Mouse (Mus musculus) heart, embryonic 15.5 days (tissue): ENCODE measurements around the gene Med23. TPM values are rescaled to one million over a fixed set of nuclear protein-coding genes. Genes with fewer than 3 reads are reported as not detected.

ENCODE experiments used
- ATAC-seq: fragments of 200-750 bp; cut with Nextera tagmentation; replicated peaks from 2 replicates; pipeline ENCODE4 v1.8.0; 2017; ENCODE audit warnings: low read depth, moderate TSS enrichment; ENCODE audit not compliant: insufficient number of reproducible peaks, insufficient read depth, low FRiP score
- H3K27ac ChIP-seq: fragments of 300-500 bp; sonication (generic); 2 replicates; pipeline ENCODE4 v1.5.1; 2015; ENCODE audit warnings: mild to moderate bottlenecking, inconsistent platforms
- H3K27me3 ChIP-seq: fragments of 300-500 bp; sonication (generic); 2 replicates; pipeline ENCODE4 v1.6.1; 2015; ENCODE audit warnings: inconsistent platforms
- H3K36me3 ChIP-seq: fragments of 300-500 bp; sonication (generic); 2 replicates; pipeline ENCODE4 v1.6.1; 2015; ENCODE audit warnings: mild to moderate bottlenecking, inconsistent platforms
- H3K4me1 ChIP-seq: fragments of 300-500 bp; sonication (generic); replicated peaks from 2 replicates; pipeline ENCODE4 v1.6.1; 2015; ENCODE audit warnings: inconsistent platforms
- H3K4me2 ChIP-seq: fragments of 300-500 bp; sonication (generic); 2 replicates; pipeline ENCODE4 v1.6.1; 2015; ENCODE audit warnings: inconsistent platforms, mild to moderate bottlenecking, moderate library complexity
- H3K4me3 ChIP-seq: fragments of 300-500 bp; sonication (generic); 2 replicates; pipeline ENCODE4 v1.5.1; 2015; ENCODE audit warnings: mild to moderate bottlenecking, inconsistent platforms
- H3K9ac ChIP-seq: fragments of 300-500 bp; sonication (generic); 2 replicates; pipeline ENCODE4 v1.6.1; 2015; ENCODE audit warnings: mild to moderate bottlenecking, inconsistent platforms
- H3K9me3 ChIP-seq: fragments of 300-500 bp; sonication (generic); replicated peaks from 2 replicates; pipeline ENCODE4 v1.6.1; 2016; ENCODE audit warnings: inconsistent platforms
- WGBS: fragments of 180-500 bp; shearing (Covaris S2); methylation state at CpG from one replicate; pipeline ENCODE4 v1.1.7; 2015; ENCODE audit warnings: mixed read lengths; 5-methylcytosine and 5-hydroxymethylcytosine counted together
- polyA plus RNA-seq: library from polyadenylated mRNA; unstranded; fragments of >200 nt; fragmentation: Nextera tagmentation; extraction: Ambion mirVana; gene quantifications from 2 replicates; pipeline ENCODE4 v1.2.1, GENCODE M21; 2015

Gene Med23
- polyA plus RNA-seq, 1 experiment from 2014 or later = 12.4 TPM

DNA sequence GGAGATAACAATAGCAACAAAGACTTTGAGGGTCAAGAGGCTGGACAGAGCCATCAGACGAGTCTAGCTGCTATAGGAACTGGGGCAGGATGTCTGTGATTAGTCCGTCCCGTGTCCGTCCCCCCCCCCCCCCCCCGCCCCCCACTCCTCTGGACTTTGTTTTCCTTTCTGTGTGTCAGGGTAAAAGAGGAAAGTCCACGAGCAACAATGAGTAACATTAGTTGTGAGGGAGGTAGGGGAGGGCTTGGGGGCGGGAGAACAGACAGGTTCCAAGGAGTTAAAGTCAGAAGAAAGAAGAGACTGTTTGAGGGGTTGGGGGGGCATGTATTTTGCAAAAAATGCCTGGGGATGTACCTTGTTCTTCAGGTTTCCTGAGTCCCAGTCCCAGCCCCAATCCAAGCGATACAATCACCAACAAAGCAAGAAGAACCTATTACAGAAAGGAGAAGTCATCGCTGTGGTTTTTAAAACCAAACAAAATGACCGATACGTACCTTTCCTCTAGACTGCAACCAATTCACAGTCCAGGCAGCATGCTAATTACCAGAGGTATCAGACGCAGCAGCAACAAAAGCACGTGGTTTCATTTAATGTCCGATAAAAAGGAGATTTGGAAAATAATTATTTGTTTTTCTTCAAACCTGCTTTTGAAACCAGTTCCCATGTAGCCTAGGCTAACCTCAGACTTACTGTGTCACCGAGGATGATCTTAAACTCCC is 38.2 kb upstream of the Med23 start:
- no peak overlapping the region for H3K27ac ChIP-seq
- ATAC-seq = no peak
- H3K36me3 ChIP-seq = no peaks in the 10 kb centered on the region
- H3K4me1 ChIP-seq = peaks cover 10% of the 10 kb centered on the region
- H3K9ac ChIP-seq = no peak overlapping the region
- WGBS = 51% methylated on average over 15 of the region's 15 CpGs
- no peaks in the 10 kb centered on the region for H3K27me3 ChIP-seq
- no peaks in the 10 kb centered on the region for H3K9me3 ChIP-seq
- no peak overlapping the region for H3K4me3 ChIP-seq
- H3K4me2 ChIP-seq = no peak overlapping the region

DNA sequence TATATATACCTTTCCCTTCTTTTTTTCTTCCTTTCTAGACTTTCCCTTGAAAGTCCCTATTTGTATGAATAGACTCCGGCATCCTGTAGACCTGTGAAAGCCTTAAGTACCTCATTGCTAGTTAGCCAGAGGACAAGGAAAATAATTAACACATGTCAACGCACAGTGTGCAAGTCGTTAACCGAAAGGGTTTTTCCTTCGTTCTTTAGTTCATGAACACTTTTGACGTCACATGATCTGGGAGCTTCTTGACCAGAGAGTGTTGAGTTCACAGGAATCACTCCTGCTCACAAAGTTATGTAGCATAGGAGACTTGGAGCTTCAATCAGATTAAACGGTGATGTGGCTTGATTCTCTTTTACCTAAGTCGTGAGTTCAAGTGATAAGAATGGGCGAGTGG is 37.5 kb upstream of the Med23 start:
- no peak overlapping the region for H3K9ac ChIP-seq
- H3K27ac ChIP-seq = no peak overlapping the region
- H3K4me1 ChIP-seq = peaks cover 10% of the 10 kb centered on the region
- H3K9me3 ChIP-seq = no peaks in the 10 kb centered on the region
- no peaks in the 10 kb centered on the region for H3K27me3 ChIP-seq
- 87% methylated on average over 9 of the region's 9 CpGs for WGBS
- H3K4me3 ChIP-seq = no peak overlapping the region
- ATAC-seq = no peak
- H3K4me2 ChIP-seq = no peak overlapping the region
- H3K36me3 ChIP-seq = no peaks in the 10 kb centered on the region

GRCm38 (mm10) chr10:24834634-24835371 is 35.0 kb upstream of the Med23 start:
- no peak overlapping the region for H3K4me3 ChIP-seq
- H3K27ac ChIP-seq = 0 out of 2 replicates have a peak overlapping the region, but pooled peaks have one; percentile 7
- H3K9me3 ChIP-seq = no peaks in the 10 kb centered on the region
- H3K36me3 ChIP-seq = no peaks in the 10 kb centered on the region
- H3K4me1 ChIP-seq = peaks cover 10% of the 10 kb centered on the region
- H3K9ac ChIP-seq = no peak overlapping the region
- no peak for ATAC-seq
- 14% methylated on average over 4 of the region's 4 CpGs for WGBS
- H3K4me2 ChIP-seq = peak overlapping the region; percentile 51
- H3K27me3 ChIP-seq = no peaks in the 10 kb centered on the region

GRCm38 (mm10) chr10:24835702-24836342 is 34.0 kb upstream of the Med23 start:
- peak overlapping the region; percentile 32; the same call in 1 of the 2 replicates for H3K27ac ChIP-seq
- no peaks in the 10 kb centered on the region for H3K9me3 ChIP-seq
- no peak for ATAC-seq

DNA sequence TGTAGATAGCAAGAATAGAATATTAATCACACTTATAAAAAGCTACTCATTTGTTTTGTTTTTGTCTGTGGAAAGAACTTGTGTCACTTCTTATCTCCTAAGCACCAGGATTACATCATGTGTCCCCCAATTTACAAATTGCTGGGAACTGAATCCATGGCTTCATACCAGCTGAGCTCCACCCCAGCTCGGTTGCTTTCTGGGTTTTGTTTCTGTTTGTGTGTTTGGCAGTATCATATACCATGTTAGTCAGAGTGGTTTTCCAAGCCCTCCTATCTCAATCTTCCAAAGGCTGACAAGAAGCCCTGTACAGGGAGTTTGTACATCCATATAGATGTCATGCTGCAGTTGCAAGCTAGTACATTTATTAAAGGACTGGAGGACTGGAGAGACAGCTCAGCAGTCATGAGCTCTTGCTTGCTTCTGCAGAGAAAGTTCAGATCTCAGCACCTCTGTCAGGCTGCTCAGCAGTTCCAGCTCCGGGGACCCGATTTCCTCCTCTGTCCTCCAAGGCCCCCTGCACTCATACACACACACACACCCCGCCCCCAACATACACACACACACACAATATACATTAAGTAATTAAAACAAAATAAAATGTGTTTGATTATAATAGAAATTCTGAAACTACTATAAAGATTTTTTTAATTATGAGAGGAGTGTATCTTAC is 33.3 kb upstream of the Med23 start:
- no peak overlapping the region for H3K27ac ChIP-seq
- WGBS = 47% methylated on average over 4 of the region's 4 CpGs

More at GRCm38 (mm10) chr10:24835702-24836342, 34.0 kb upstream of the Med23 start:
- no peaks in the 10 kb centered on the region for H3K27me3 ChIP-seq
- H3K4me2 ChIP-seq = peak overlapping the region; percentile 51
- H3K36me3 ChIP-seq = no peaks in the 10 kb centered on the region
- H3K4me1 ChIP-seq = peaks cover 10% of the 10 kb centered on the region
- peak overlapping the region; percentile 14 for H3K4me3 ChIP-seq
- H3K9ac ChIP-seq = no peak overlapping the region
- WGBS = 26% methylated on average over 12 of the region's 12 CpGs

GRCm38 (mm10) chr10:24840795-24841194 is 29.0 kb upstream of the Med23 start:
- peaks cover 4% of the 10 kb centered on the region; the same call in 1 of the 2 replicates for H3K9me3 ChIP-seq
- no peak overlapping the region for H3K27ac ChIP-seq
- no peak overlapping the region for H3K4me3 ChIP-seq
- no peak for ATAC-seq
- no peak overlapping the region for H3K9ac ChIP-seq
- 81% methylated on average over 4 of the region's 4 CpGs for WGBS
- no peak overlapping the region for H3K4me2 ChIP-seq
- H3K4me1 ChIP-seq = peaks cover 3% of the 10 kb centered on the region; the same call in 1 of the 2 replicates
- H3K27me3 ChIP-seq = no peaks in the 10 kb centered on the region
- no peaks in the 10 kb centered on the region for H3K36me3 ChIP-seq

More for the DNA sequence above, 33.3 kb upstream of the Med23 start:
- Histone ChIP-seq H3K9ac (no peak overlapping the region), H3K9me3 (no peaks in the 10 kb centered on the region), H3K4me3 (peak overlapping the region; percentile 14), H3K4me2 (peak overlapping the region; percentile 51), H3K4me1 (peaks cover 10% of the 10 kb centered on the region), H3K36me3 (no peaks in the 10 kb centered on the region), H3K27me3 (no peaks in the 10 kb centered on the region)
- ATAC-seq = no peak

DNA sequence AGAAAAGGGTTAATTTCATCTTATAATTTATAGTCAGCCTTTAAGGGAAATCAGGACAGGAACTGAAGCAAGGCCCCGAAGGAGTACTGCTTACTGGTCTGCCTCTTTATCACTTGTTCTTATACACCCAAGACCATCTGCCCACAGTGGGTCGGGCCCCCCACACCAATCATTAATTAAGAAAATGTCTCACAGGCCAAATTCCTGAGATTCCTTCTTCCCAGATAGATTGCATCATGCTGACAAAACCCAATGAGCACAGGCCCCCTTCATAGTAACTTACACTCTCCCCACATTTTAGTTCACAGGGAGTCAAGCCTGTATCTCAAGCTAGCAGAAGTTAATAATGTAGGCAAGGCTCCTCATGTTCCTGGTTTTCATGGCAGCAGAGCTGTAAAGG is 27.8 kb upstream of the Med23 start:
- Histone ChIP-seq H3K4me3 (no peak overlapping the region), H3K4me1 (no peaks in the 10 kb centered on the region), H3K9me3 (peaks cover 4% of the 10 kb centered on the region; the same call in 1 of the 2 replicates), H3K27ac (no peak overlapping the region), H3K27me3 (no peaks in the 10 kb centered on the region), H3K4me2 (no peak overlapping the region), H3K36me3 (no peaks in the 10 kb centered on the region), H3K9ac (no peak overlapping the region)
- WGBS = 45% methylated on average over 2 of the region's 2 CpGs
- no peak for ATAC-seq

DNA sequence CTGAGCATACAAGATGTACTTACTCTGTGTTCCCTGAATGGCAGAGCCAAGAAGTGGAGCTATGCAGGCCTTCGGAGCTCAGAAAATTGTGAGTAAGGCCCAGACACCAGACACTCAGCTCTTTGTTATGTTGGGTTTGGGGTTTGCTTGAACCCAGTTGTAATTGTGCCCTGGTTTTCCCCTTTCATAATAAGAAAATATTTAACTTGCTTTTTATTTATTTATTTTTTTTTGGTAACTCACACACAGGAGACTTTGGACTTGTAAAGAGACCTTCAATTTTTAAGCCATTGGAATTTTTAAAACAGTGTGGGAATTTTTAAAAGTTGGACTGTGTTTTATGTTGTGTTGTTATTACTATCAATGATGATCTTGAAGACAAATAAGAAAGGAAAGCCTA is 27.1 kb upstream of the Med23 start, which contains the start of gene Enpp3:
TSS of gene Enpp3 (minus strand) at position 148 of the 400 bp plus-strand sequence.
- 88% methylated on average over 1 of the region's 1 CpGs for WGBS
- ATAC-seq = no peak
- no peaks in the 10 kb centered on the region for H3K36me3 ChIP-seq
- H3K9ac ChIP-seq = no peak within 1 kb of the TSS
- H3K27ac ChIP-seq = no peak within 1 kb of the TSS
- H3K9me3 ChIP-seq = peaks cover 4% of the 10 kb centered on the region; the same call in 1 of the 2 replicates
- no peak within 1 kb of the TSS for H3K4me3 ChIP-seq
- H3K4me2 ChIP-seq = no peak within 1 kb of the TSS
- no peaks in the 10 kb centered on the region for H3K4me1 ChIP-seq
- H3K27me3 ChIP-seq = no peaks in the 10 kb centered on the region

DNA sequence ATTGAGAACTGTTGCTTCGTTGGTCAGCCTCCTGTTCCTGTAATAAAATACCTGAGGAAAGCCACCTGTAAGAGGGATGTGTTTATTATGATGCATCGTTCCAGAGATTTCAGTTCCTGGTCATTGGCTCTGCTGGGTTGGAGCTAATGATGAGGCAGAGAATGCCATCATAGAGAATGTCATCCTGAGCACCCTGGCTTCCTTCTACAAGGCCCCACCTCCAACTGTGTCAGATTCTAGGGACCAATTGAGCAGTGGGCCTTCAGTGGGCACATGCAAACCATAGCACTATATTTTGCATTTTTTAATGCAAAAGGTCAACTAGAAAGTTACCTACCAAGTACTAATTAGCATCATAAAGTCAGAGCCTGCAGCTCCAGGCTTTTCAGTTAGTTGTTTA is 6.6 kb upstream of the Med23 start:
- Histone ChIP-seq H3K9ac (no peak overlapping the region), H3K4me1 (no peaks in the 10 kb centered on the region), H3K4me2 (no peak overlapping the region), H3K9me3 (no peaks in the 10 kb centered on the region), H3K27me3 (no peaks in the 10 kb centered on the region), H3K27ac (no peak overlapping the region), H3K36me3 (no peaks in the 10 kb centered on the region), H3K4me3 (no peak overlapping the region)
- ATAC-seq = no peak
- WGBS = 81% methylated on average over 2 of the region's 2 CpGs

DNA sequence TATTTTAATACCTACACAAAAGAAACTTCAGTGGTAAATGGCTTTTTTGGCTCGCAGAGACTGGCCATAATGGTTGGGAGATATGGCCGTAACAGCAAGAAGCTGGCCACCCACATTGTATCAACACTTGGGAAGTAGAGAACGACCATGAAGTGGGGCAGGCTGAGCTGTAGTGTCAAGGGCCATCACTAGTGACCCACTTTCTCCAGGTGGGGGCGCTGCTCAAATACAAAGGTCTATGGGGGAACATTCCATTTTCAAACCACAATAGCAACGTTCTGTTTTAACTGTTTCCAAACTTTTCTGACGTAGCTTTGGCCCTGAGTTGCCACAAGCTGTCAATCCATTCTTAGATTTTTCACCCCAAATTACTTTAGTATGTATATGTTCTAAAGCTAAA is 5.4 kb upstream of the Med23 start:
- H3K4me2 ChIP-seq = no peak overlapping the region
- no peaks in the 10 kb centered on the region for H3K4me1 ChIP-seq
- ATAC-seq = no peak
- WGBS = 70% methylated on average over 6 of the region's 6 CpGs
- H3K36me3 ChIP-seq = no peaks in the 10 kb centered on the region
- H3K27me3 ChIP-seq = no peaks in the 10 kb centered on the region
- no peak overlapping the region for H3K9ac ChIP-seq
- no peaks in the 10 kb centered on the region for H3K9me3 ChIP-seq
- H3K27ac ChIP-seq = no peak overlapping the region
- H3K4me3 ChIP-seq = no peak overlapping the region

DNA sequence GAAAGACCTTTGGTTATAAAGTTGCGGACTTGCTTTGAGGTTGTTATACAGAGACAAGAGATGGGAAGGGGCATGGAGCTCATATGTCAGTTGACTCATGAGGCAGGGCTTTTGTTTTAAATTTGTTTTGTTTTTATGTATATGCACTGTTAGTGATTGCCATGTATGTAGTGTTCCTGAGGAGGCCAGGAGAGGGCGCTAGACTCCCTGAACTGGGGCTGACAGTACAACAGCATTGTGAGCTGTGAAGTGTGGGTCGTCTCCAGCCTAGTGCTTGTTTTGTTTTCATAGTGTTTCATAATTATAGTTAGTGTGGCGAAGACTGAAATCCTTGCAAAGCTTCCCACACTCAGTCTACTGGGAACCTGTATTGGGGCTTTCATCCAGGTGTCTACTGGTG is 3.8 kb downstream of the Med23 start:
- Histone ChIP-seq H3K36me3 (peaks cover 64% of the 10 kb centered on the region), H3K9me3 (no peaks in the 10 kb centered on the region), H3K4me1 (peaks cover 6% of the 10 kb centered on the region), H3K4me2 (no peak overlapping the region), H3K4me3 (no peak overlapping the region), H3K27me3 (no peaks in the 10 kb centered on the region), H3K27ac (no peak overlapping the region), H3K9ac (no peak overlapping the region)
- no peak for ATAC-seq
- WGBS = 86% methylated on average over 4 of the region's 4 CpGs
